Mouse (Mus musculus): ENCODE results near the gene Fibcd1.

Gene Fibcd1

GRCm38 (mm10) chr2:31845896-31846691 lies at the start of gene Fibcd1:
Gene Fibcd1 (minus strand): TSS chr2:31846005.
- CTCF ChIA-PET = no interaction called here

GRCm38 (mm10) chr2:31894221-31894870 lies 48.5 kb upstream of the Fibcd1 start:
- CTCF ChIA-PET = no interaction called here

GRCm38 (mm10) chr2:31893110-31893669 lies 47.4 kb upstream of the Fibcd1 start:
- CTCF ChIA-PET = no interaction called here

GRCm38 (mm10) chr2:31891219-31891618 lies 45.4 kb upstream of the Fibcd1 start:
- CTCF ChIA-PET = no interaction called here

GRCm38 (mm10) chr2:31888871-31889270 lies 43.1 kb upstream of the Fibcd1 start:
- CTCF ChIA-PET = no interaction called here

DNA sequence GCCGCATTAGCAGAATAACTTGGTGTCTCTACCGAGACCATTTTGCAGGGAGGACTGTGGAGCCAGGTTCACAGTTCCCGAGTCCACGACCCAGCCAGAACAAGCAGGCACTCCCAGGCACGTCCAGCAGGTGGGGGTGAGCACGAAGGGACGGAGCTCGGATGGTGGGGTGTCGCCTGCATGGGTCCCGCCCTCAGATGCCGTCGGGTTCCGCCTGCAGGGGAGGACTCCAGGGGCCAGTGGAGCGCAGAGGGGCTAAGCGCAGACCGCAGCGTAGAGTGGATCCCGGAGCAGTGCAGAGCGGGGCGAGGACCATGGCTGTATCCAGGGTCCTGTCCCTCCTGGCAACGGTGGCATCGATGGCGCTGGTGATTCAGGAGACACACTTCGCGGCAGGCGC lies 41.2 kb upstream of the Fibcd1 start, which contains the start of gene Lamc3:
TSS of gene Lamc3 (plus strand) at position 262 of the 400 bp plus-strand sequence.
- CTCF ChIA-PET = no interaction called here

GRCm38 (mm10) chr2:31884806-31885205 lies 39.0 kb upstream of the Fibcd1 start:
- CTCF ChIA-PET = no interaction called here

GRCm38 (mm10) chr2:31883061-31883460 lies 37.3 kb upstream of the Fibcd1 start:
- CTCF ChIA-PET = interaction anchor here (0.6 to 0.8 kb wide), 2 partner anchors 8 to 60 kb away, joined by 3 read pairs; no protein-coding TSS in a partner anchor

GRCm38 (mm10) chr2:31880868-31881267 lies 35.1 kb upstream of the Fibcd1 start:
- CTCF ChIA-PET = no interaction called here

GRCm38 (mm10) chr2:31878610-31879009 lies 32.8 kb upstream of the Fibcd1 start:
- CTCF ChIA-PET = no interaction called here

DNA sequence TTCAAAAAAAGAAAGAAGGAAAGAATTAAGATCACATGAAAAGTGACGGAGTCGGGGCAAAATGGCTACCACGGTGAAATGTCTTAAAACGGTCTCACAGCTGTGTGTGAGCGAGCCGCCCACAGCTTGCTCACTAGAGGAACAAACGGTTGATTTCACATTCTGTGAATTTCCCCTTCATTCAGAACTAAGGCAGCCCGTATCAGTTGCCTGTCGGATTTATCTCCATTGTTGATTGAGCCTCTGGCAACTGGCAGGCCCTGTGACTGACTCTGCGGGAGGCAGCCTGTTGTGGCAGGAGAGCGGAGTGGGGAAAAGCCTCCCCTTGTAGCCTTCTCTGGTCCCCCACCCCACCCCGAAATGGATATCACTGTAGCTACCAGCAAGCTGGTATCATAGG lies 30.6 kb upstream of the Fibcd1 start:
- CTCF ChIA-PET = interaction anchor here (1.3 kb wide), 1 partner anchor 55 kb away, joined by 3 read pairs; no protein-coding TSS in a partner anchor

DNA sequence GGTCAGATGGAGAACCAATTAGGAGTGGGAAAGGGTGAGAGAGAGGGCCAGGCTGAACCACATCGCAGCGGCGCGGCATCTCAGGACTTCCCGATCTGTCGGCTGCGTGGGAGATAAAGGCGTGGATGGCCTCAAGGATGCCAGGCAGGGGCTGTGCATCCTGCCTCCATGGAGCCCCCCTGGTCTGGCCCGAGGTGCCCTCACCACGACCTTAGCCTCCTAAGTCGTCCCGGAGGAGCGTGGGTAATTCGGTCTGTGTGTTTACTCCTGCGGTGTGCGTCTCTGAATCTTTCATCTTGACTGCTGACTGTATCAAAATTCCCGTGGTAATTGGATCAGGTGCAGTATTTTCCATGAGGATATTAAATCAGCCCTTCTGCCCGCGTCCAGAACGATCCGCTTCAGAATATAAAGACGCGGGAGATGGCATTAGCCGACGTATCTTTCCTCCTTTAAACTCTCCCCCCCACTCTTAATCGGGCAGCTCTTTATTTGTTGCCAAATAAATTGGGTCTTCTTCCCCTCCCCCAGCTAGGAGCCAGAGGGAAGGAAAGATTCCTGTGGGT lies 28.6 kb upstream of the Fibcd1 start:
- CTCF ChIA-PET = no interaction called here

GRCm38 (mm10) chr2:31870683-31871082 lies 24.9 kb upstream of the Fibcd1 start:
- CTCF ChIA-PET = no interaction called here

DNA sequence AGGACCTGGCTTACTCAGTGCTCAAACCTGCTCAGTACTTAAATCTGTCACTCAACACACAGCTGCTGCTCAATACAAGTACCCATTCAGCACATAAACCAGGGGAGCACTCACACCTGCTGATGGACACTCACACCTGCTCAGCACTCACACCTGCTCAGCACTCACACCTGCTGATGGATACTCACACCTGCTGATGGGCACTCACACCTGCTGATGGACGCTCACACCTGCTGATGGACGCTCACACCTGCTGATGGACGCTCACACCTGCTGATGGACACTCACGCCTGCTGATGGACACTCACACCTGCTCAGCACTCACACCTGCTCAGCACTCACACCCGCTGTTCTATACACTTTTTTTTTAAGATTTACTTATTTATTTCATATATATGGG lies 23.9 kb upstream of the Fibcd1 start:
- CTCF ChIA-PET = no interaction called here

DNA sequence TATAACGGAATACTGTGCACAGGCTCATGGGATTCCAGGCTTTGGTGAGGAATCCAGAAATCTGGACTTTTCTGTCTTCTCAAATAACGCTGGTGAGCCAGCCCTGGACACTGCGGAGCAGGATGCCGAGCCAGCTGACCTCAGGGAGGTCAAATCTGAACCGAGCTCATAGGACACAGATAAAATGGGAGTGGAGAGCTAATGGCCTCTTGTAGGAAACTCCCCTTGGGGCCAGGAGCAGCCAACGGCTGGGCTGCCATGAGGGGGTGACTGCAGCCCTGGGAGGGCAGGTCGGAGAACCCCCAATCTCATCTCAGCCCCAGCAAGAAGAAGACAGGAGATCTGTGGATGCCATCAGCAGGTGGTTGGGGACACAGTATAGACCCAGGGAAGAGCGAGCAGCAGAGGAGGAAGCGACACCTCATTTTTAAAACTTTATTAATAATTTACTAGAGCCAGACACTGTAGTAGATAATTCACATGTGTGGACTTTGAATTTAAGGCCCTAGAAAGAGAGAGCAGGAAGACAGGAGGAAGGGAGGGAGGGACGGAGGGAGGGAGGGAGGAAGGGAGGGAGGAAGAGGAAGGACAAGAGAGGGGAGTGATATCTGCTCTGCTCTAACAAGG lies 22.8 kb upstream of the Fibcd1 start:
- CTCF ChIA-PET = no interaction called here

- CTCF ChIA-PET = interaction anchor here (0.7 kb wide), 1 partner anchor 137 kb away, joined by 3 read pairs; no protein-coding TSS in a partner anchor
Measured at GRCm38 (mm10) chr2:31867773-31868537, 22.1 kb upstream of the Fibcd1 start.

DNA sequence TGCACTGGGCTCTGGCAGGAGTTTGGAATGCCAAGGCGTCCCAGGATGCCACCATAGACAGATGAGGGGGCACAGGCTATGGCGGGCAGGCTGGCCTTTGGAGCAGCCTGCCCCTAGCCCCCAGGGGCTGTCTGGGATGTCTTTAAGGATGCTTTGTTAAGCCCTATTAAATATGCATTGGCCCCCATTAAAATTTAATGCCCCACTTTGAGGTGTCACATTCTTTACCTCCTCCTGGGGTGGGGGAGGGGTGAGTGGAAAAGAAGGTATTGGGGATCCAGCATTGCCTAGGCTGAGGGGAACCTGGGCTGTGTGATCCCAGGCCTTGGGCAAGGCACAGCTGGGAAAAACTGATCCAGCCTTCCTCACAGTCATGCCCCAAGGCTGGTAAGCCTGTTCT lies 20.0 kb upstream of the Fibcd1 start:
- CTCF ChIA-PET = no interaction called here

DNA sequence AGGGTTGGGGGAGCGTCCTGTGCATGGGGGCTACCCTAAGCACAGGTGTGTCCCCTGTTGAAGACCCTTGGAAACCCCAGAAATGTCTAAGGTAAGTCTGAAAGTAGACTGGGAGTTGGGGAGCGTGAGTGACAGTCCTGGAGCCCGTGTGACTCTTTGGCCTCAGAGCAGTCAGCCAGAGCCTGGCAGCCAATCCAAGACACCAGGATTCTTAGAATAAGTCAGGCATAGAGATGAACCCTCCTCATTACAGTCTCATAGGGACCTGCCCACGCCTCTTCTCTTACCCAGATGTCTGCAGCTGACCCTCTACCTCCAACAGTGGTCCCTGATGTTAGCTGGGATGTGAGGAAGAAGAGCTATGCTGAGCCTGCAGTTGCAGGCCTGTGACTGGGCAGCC lies 19.5 kb upstream of the Fibcd1 start:
- CTCF ChIA-PET = no interaction called here

- CTCF ChIA-PET = no interaction called here
Measured at GRCm38 (mm10) chr2:31864891-31865290, 19.1 kb upstream of the Fibcd1 start.

DNA sequence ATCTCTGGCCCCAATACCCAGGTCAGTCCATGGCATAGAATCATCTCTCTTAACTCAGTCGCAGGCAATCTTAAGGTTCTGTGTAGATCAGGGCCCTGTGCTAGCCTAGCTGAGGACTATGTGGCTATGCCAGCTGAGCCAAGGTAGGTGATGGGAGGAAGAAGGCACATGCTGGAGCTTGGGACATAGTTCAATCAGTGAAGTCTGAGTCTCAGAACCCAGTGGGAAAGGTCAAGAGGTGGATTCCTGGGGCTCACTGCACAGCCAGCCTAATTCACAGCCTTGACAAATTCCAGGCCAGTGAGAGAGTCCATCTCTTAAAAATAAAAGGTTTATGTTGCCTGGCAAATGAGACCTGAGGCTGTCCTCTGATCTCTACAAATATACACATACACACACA lies 18.0 kb upstream of the Fibcd1 start:
- CTCF ChIA-PET = no interaction called here

GRCm38 (mm10) chr2:31862919-31863318 lies 17.1 kb upstream of the Fibcd1 start:
- CTCF ChIA-PET = no interaction called here
